9 mouse cellular contexts compared by ENCODE assay signal in the genomic region with DNA sequence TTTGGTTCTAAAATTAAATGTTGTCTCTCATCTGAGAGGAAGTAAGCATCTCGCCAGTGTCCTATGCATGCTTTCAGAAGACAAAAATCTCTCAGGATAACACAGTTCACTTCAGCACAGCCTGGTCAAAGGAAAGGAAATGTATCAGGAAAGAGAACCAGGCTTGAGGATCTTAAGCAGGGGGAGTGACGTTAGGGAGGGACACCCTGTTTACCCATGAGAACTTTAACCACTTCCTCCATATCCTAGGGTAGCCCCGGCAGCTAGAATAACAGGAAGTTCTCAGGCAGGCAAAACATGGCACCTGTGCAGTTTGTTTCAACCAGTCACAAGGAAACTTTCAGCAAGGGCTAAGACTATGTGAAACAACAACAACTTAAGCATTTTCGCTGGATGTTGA. TPM values are rescaled to one million over a fixed set of nuclear protein-coding genes. Genes with fewer than 3 reads are reported as not detected.
DNase-seq lines count a peak whose midpoint lies in the region; TF ChIP-seq lines count a peak whose summit lies in the region.
"Had no signal": no experiment of that assay in that cellular context is flagged by ENCODE, and none has a peak within 500 bp of the region (broad histone marks: within the 10 kb centered on the region; RNA-seq: fewer than 3 reads in every experiment).

No protein-coding gene starts in this region.

- no peak overlapping the region for H3K4me3 ChIP-seq in spleen, adult 2 months (ENCODE audit: extremely low read depth, insufficient read depth, insufficient read length)
- no peak overlapping the region for H3K4me3 ChIP-seq in hindbrain, embryonic 10.5 days

- TF ChIP-seq CTCF in brain, embryonic 14.5 days (IDR thresholded peaks at IDR 0.05; ENCODE audit: borderline replicate concordance, extremely low read depth, insufficient read depth, insufficient read length) = no peak
- TF ChIP-seq CTCF in spleen, adult 2 months (IDR thresholded peaks at IDR 0.05; ENCODE audit: extremely low read depth, insufficient read depth, insufficient read length, insufficient replicate concordance) = no peak

- no peaks in the 10 kb centered on the region for H3K27me3 ChIP-seq in spleen, adult 2 months (ENCODE audit: control insufficient read depth, insufficient read depth, low read length)
- no peaks in the 10 kb centered on the region for H3K27me3 ChIP-seq in hindbrain, embryonic 10.5 days (ENCODE audit: insufficient read depth, poor library complexity, severe bottlenecking)

- no peaks in the 10 kb centered on the region for H3K9me3 ChIP-seq in hindbrain, embryonic 10.5 days

- TF ChIP-seq POLR2A in brain, embryonic 14.5 days (IDR thresholded peaks at IDR 0.05; ENCODE audit: borderline replicate concordance, extremely low read depth, insufficient read depth, insufficient read length, poor library complexity, severe bottlenecking) = no peak
- TF ChIP-seq POLR2A in spleen, adult 2 months (IDR thresholded peaks at IDR 0.05; ENCODE audit: low read depth, low read length) = no peak

- DNase-seq in adrenal gland, postnatal 10 days = peak; percentile 7
- DNase-seq in adrenal gland, adult 8-10 months = no peak
- peak; percentile 13 for DNase-seq in brain, embryonic 14.5 days (ENCODE audit: low read depth)
- DNase-seq in lung, adult 18-20 months = peak; percentile 31 to 35
- peak; percentile 58 to 63 for DNase-seq in spleen, adult 2 months (ENCODE audit: low read depth in 1 of 2, low spot score in 2 of 2)
- no peak for DNase-seq in cerebellum, postnatal 14 days
- no peak for DNase-seq in hindbrain, embryonic 10.5 days (ENCODE audit: low spot score)
- no peak for DNase-seq in ovary, adult 18-20 months (ENCODE audit: low spot score)

- H3K4me1 ChIP-seq in spleen, adult 2 months (ENCODE audit: control insufficient read depth, insufficient read depth, insufficient read length) = peaks cover 12% of the 10 kb centered on the region
- H3K4me1 ChIP-seq in hindbrain, embryonic 10.5 days (replicated peaks) = no peaks in the 10 kb centered on the region; the same call in 1 of the 2 replicates

- 3% methylated on average over 4 of the region's 4 CpGs for WGBS in spleen, adult 2 months
- WGBS in hindbrain, embryonic 10.5 days = 72% methylated on average over 4 of the region's 4 CpGs

- H3K27ac ChIP-seq in spleen, adult 2 months (ENCODE audit: insufficient read depth, low read length) = peak overlapping the region; percentile 57
- no peak overlapping the region for H3K27ac ChIP-seq in hindbrain, embryonic 10.5 days
- H3K27ac ChIP-seq: hindbrain, embryonic 14.5 days had no signal

- no peaks in the 10 kb centered on the region for H3K36me3 ChIP-seq in spleen, adult 2 months (ENCODE audit: control insufficient read depth, insufficient read depth, low read length)
- no peaks in the 10 kb centered on the region for H3K36me3 ChIP-seq in hindbrain, embryonic 10.5 days

RNA-seq across cellular contexts. Expression of a gene that starts 25.8 kb away (rescaled TPM):
- total RNA-seq in adrenal gland, postnatal 10 days (2021) = under 1 TPM; 0.45 to 0.48 TPM
- under 1 TPM in 1 of 4 experiments, not detected in 3; 0.11 TPM for total RNA-seq in adrenal gland, adult 8-10 months (2022)
- 0.37 and 0.98 TPM in 2 replicates for polyA plus RNA-seq in brain, embryonic 14.5 days (2012; rRNA removed)
- 2.1 and 3.3 TPM in 2 replicates for polyA plus RNA-seq in spleen, adult 2 months (2012; rRNA removed)
- polyA plus RNA-seq in hindbrain, embryonic 10.5 days (2016; fragmentation: Nextera tagmentation; extraction: Ambion mirVana) = not detected in 2 replicates

Comparison
In these comparisons a context has a peak if more than half of its experiments do, and no peak if none do; other contexts are left out.
1. DNase-seq: peak in adrenal gland, postnatal 10 days (single experiment), brain, embryonic 14.5 days (single experiment), lung, adult 18-20 months (2 of 2) and spleen, adult 2 months (2 of 2); none in adrenal gland, adult 8-10 months (single experiment), cerebellum, postnatal 14 days (0 of 2), hindbrain, embryonic 10.5 days (single experiment) and ovary, adult 18-20 months (single experiment).